Mouse (Mus musculus) cerebellum, adult 2 months (tissue): ENCODE results near the gene Cwc27.
A peak's percentile ranks its signal among the peaks of the same experiment; 100 is the strongest.

Experiments used
- CTCF ChIP-seq: fragments of 200-500 bp; IDR thresholded peaks from 2 replicates; pipeline ENCODE4 v1.5.1; 2011; ENCODE audit warnings: low read depth, mild to moderate bottlenecking, control low read depth, low read length, moderate library complexity, borderline replicate concordance; ENCODE audit not compliant: insufficient read depth
- POLR2A ChIP-seq: fragments of 200-500 bp; IDR thresholded peaks from 2 replicates; pipeline ENCODE4 v1.6.1; 2011; ENCODE audit warnings: low read length, control low read depth, borderline replicate concordance; ENCODE audit not compliant: insufficient read depth

DNA sequence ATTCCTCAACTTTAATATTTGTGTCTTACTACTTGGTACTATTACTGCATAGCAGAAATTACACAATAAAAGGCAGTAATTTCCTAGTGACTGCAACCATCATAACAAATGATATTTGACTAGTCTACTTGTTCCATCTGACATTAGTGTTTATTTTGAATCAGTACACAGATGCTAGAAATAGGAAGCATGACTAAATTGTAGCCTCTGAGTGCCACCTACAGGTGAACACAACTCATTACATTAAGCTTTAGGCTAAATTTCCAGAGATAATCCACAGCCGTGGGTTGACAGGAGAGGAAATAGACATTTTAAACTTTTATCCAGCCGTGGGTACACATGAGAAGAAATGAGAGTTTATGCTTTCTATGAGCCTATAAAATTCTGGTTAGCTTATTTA lies 27.3 kb downstream of the Cwc27 start:
- TF ChIP-seq CTCF, result peak; percentile 29; the same call in 1 of the 2 replicates
- TF ChIP-seq POLR2A, result no peak
